Mouse (Mus musculus) neural tube, embryonic 15.5 days (tissue): ENCODE measurements around the gene Cav1. TPM values are rescaled to one million over a fixed set of nuclear protein-coding genes. Genes with fewer than 3 reads are reported as not detected.

Source experiments
- ATAC-seq: fragments of 200-750 bp; cut with Nextera tagmentation; 2 replicates; pipeline ENCODE4 v1.8.0; 2017; ENCODE audit warnings: mild to moderate bottlenecking, moderate TSS enrichment, moderate library complexity; ENCODE audit not compliant: low FRiP score
- H3K27ac ChIP-seq: fragments of 300-500 bp; sonication (generic); replicated peaks from 2 replicates; pipeline ENCODE4 v1.5.1; 2015; ENCODE audit warnings: mild to moderate bottlenecking, inconsistent platforms
- H3K27me3 ChIP-seq: fragments of 300-500 bp; sonication (generic); replicated peaks from 2 replicates; pipeline ENCODE4 v1.6.1; 2015; ENCODE audit warnings: inconsistent platforms
- H3K36me3 ChIP-seq: fragments of 300-500 bp; sonication (generic); 2 replicates; pipeline ENCODE4 v1.6.1; 2015; ENCODE audit warnings: inconsistent platforms
- H3K4me1 ChIP-seq: fragments of 300-500 bp; sonication (generic); 2 replicates; pipeline ENCODE4 v1.6.1; 2015; ENCODE audit warnings: inconsistent platforms
- H3K4me2 ChIP-seq: fragments of 300-500 bp; sonication (generic); 2 replicates; pipeline ENCODE4 v1.6.1; 2015; ENCODE audit warnings: inconsistent platforms, mild to moderate bottlenecking, moderate library complexity
- H3K4me3 ChIP-seq: fragments of 300-500 bp; sonication (generic); replicated peaks from 2 replicates; pipeline ENCODE4 v1.5.1; 2015; ENCODE audit warnings: mild to moderate bottlenecking, inconsistent platforms
- H3K9ac ChIP-seq: fragments of 300-500 bp; sonication (generic); replicated peaks from 2 replicates; pipeline ENCODE4 v1.6.1; 2015; ENCODE audit warnings: mild to moderate bottlenecking, inconsistent platforms
- H3K9me3 ChIP-seq: fragments of 300-500 bp; sonication (generic); replicated peaks from 2 replicates; pipeline ENCODE4 v1.6.1; 2016; ENCODE audit warnings: inconsistent platforms
- WGBS: fragments of 180-500 bp; shearing (Covaris S2); methylation state at CpG from one replicate; pipeline ENCODE4 v1.1.7; 2015; ENCODE audit warnings: mixed read lengths; 5-methylcytosine and 5-hydroxymethylcytosine counted together
- polyA plus RNA-seq: library from polyadenylated mRNA; unstranded; fragments of >200 nt; fragmentation: Nextera tagmentation; extraction: Ambion mirVana; gene quantifications from 2 replicates; pipeline ENCODE4 v1.2.1, GENCODE M21; 2015

Gene Cav1
- 39.2 and 72.5 TPM in 2 replicates for polyA plus RNA-seq

- Histone ChIP-seq H3K4me1 (peaks cover 25% of the 10 kb centered on the region), H3K27ac (peak within 1 kb of the TSS; percentile 51; the same call in 1 of the 2 replicates), H3K36me3 (no peaks in the 10 kb centered on the region), H3K4me3 (peak within 1 kb of the TSS; percentile 47), H3K27me3 (peaks cover 16% of the 10 kb centered on the region), H3K9ac (peak within 1 kb of the TSS; percentile 55), H3K4me2 (peak within 1 kb of the TSS; percentile 95), H3K9me3 (no peaks in the 10 kb centered on the region)
- ATAC-seq: peak; percentile 79
- WGBS: under 1% methylated on average over 26 of the region's 26 CpGs
Measured at GRCm38 (mm10) chr6:17305954-17306601, at the start of gene Cav1. Gene Cav1 (plus strand): TSS chr6:17306335.

DNA sequence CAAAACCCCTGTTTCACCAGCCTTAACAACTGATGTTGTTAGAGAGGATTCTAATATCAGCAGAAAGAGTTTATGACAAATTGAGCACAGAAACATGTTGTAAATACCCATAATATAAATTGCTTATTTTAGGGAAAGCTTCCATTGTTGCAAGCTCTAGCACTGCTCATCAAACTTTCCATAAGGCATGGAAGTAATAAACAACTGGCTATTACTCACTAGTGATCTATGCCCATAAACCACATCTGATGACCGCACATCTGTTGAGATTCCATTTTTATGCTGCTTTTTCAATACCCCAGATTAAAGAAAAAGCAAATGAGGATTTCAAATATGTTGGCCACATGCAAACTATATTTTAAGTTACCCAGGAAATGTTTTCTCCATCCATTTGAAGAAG lies 48.0 kb upstream of the Cav1 start:
- no peaks in the 10 kb centered on the region for H3K27me3 ChIP-seq
- no peak overlapping the region for H3K27ac ChIP-seq
- WGBS: 87% methylated on average over 1 of the region's 1 CpGs
- H3K4me3 ChIP-seq: no peak overlapping the region
- H3K9me3 ChIP-seq: no peaks in the 10 kb centered on the region
- ATAC-seq: no peak
- H3K4me1 ChIP-seq: no peaks in the 10 kb centered on the region
- H3K36me3 ChIP-seq: no peaks in the 10 kb centered on the region
- H3K4me2 ChIP-seq: no peak overlapping the region
- H3K9ac ChIP-seq: no peak overlapping the region

GRCm38 (mm10) chr6:17258911-17259310 lies 47.2 kb upstream of the Cav1 start:
- Histone ChIP-seq H3K27me3 (no peaks in the 10 kb centered on the region), H3K4me2 (no peak overlapping the region), H3K9me3 (no peaks in the 10 kb centered on the region), H3K36me3 (no peaks in the 10 kb centered on the region), H3K27ac (no peak overlapping the region), H3K9ac (no peak overlapping the region), H3K4me1 (no peaks in the 10 kb centered on the region), H3K4me3 (no peak overlapping the region)
- ATAC-seq: no peak
- whole genome bisulfite sequencing: 100% methylated on average over 1 of the region's 1 CpGs

GRCm38 (mm10) chr6:17262786-17263185 lies 43.3 kb upstream of the Cav1 start:
- no peaks in the 10 kb centered on the region for H3K4me1 ChIP-seq
- H3K9me3 ChIP-seq: no peaks in the 10 kb centered on the region
- WGBS: 52% methylated on average over 2 of the region's 2 CpGs
- no peak overlapping the region for H3K4me2 ChIP-seq
- no peaks in the 10 kb centered on the region for H3K27me3 ChIP-seq
- no peak overlapping the region for H3K4me3 ChIP-seq
- ATAC-seq: no peak
- H3K27ac ChIP-seq: no peak overlapping the region
- H3K9ac ChIP-seq: no peak overlapping the region
- H3K36me3 ChIP-seq: no peaks in the 10 kb centered on the region

DNA sequence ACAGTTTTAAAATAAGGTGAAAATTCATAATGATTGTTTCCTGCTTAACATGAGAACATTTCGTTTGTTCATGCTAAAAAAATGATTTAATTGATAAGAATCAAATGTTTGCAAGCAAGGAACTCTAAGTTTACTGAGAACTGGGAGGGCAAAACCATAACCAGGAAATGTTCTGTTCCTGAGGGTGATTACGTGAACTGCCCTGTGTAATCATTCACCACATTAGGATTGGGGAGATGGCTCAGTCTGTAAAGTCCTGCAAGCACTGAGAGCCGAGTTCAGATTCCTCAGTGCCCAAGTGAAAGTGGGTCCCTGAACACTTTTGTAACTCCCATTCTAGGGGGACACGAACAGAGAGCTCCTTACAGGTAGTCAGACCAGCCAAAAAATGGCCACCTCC lies 41.1 kb upstream of the Cav1 start:
- no peaks in the 10 kb centered on the region for H3K9me3 ChIP-seq
- H3K27ac ChIP-seq: no peak overlapping the region
- no peak overlapping the region for H3K9ac ChIP-seq
- ATAC-seq: no peak
- H3K4me3 ChIP-seq: no peak overlapping the region
- 81% methylated on average over 4 of the region's 4 CpGs for WGBS
- no peaks in the 10 kb centered on the region for H3K27me3 ChIP-seq
- H3K4me1 ChIP-seq: no peaks in the 10 kb centered on the region
- no peak overlapping the region for H3K4me2 ChIP-seq
- H3K36me3 ChIP-seq: no peaks in the 10 kb centered on the region

DNA sequence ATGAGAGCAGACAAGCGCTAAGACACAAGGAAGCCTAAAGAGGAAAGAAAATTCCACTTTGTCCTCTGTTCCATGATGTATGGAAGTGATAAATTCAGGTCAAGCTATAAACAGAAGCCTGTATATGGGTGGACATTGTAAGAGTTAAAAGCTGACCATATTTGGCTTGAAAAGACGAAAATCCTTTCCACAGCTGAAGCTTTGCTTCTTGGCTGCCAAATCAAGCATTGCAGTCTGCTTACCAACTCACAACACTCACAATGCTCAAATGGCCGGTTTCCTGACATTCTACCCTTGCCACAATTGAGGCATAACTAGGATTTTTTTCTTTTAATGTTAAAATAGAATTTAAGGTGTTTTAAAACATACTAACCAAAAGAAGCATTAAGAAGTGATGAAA lies 39.7 kb upstream of the Cav1 start:
- H3K27ac ChIP-seq: no peak overlapping the region
- H3K9me3 ChIP-seq: no peaks in the 10 kb centered on the region
- no peak overlapping the region for H3K4me2 ChIP-seq
- no peaks in the 10 kb centered on the region for H3K27me3 ChIP-seq
- H3K4me1 ChIP-seq: no peaks in the 10 kb centered on the region
- no peak overlapping the region for H3K4me3 ChIP-seq
- no peak overlapping the region for H3K9ac ChIP-seq
- no peaks in the 10 kb centered on the region for H3K36me3 ChIP-seq
- WGBS: 78% methylated on average over 3 of the region's 3 CpGs
- no peak for ATAC-seq

- Histone ChIP-seq H3K4me2 (no peak overlapping the region), H3K27me3 (peaks cover 3% of the 10 kb centered on the region; the same call in 1 of the 2 replicates), H3K9ac (no peak overlapping the region), H3K4me3 (no peak overlapping the region), H3K9me3 (no peaks in the 10 kb centered on the region), H3K4me1 (peaks cover 16% of the 10 kb centered on the region), H3K36me3 (no peaks in the 10 kb centered on the region), H3K27ac (no peak overlapping the region)
- WGBS: 94% methylated on average over 3 of the region's 3 CpGs
- ATAC-seq: no peak
Measured at GRCm38 (mm10) chr6:17278366-17278765, 27.8 kb upstream of the Cav1 start.

DNA sequence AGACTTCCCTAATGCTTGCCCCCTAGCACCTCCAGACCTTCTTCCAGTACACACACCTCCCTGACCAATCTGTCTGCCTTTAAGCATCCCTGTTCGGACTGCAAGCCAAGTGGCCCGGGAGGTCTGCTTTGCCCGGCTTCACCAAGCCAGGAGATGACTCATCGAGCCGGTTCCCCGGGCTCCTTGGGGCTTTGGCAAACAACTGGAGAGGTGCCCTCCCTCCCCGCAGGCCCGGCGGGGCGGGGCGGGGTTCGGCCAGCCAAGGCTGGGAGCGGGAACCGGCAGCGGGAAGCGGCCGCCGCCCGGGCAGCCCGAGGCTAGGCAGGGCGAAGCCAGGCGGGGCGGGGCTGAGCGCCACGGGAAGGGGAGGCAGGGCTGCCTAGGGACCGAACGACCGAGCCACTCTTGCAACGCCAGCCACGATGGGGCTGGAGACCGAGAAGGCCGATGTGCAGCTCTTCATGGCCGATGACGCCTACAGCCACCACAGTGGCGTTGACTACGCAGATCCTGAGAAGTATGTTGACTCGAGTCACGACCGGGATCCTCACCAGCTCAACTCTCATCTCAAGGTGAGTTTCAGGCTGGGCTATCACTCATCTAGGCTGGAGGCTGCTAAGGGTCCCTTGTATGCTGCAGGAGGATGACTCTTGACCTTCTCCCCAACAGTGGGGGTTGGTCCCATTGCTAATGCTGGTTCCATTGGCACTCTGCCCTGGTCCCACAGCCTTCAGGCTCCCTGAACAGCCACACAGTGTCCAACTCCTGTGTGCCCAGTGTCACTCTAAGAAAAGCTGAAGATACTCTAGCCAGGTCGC lies 25.0 kb upstream of the Cav1 start, which contains the start of gene Cav2:
Gene Cav2 (plus strand): TSS at position 247 of the 818 bp plus-strand sequence.
- peak within 1 kb of the TSS; percentile 98 for H3K4me2 ChIP-seq
- H3K9me3 ChIP-seq: no peaks in the 10 kb centered on the region
- peaks cover 3% of the 10 kb centered on the region; the same call in 1 of the 2 replicates for H3K27me3 ChIP-seq
- peak within 1 kb of the TSS; percentile 60 for H3K4me3 ChIP-seq
- H3K9ac ChIP-seq: peak within 1 kb of the TSS; percentile 64
- H3K27ac ChIP-seq: peak within 1 kb of the TSS; percentile 61
- H3K4me1 ChIP-seq: peaks cover 16% of the 10 kb centered on the region
- ATAC-seq: peak; percentile 92
- no peaks in the 10 kb centered on the region for H3K36me3 ChIP-seq
- 1% methylated on average over 40 of the region's 40 CpGs for WGBS

DNA sequence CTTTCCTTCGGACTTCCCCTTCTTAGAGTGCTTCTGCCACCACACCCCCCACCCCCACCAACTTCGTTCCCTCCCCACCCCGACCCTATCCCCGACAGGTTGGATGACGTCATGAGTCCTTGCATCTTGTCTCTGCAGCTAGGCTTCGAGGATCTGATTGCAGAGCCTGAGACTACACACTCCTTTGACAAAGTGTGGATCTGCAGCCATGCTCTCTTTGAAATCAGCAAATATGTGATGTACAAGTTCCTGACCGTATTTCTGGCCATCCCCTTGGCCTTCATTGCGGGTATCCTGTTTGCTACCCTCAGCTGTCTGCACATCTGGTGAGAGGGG lies 24.4 kb upstream of the Cav1 start:
- ATAC-seq: 0 out of 2 replicates have a peak, but pooled peaks have one; percentile 46
- H3K4me1 ChIP-seq: peaks cover 16% of the 10 kb centered on the region
- no peaks in the 10 kb centered on the region for H3K9me3 ChIP-seq
- no peaks in the 10 kb centered on the region for H3K36me3 ChIP-seq
- H3K9ac ChIP-seq: 0 out of 2 replicates have a peak overlapping the region, but pooled peaks have one; percentile 64
- H3K27me3 ChIP-seq: peaks cover 3% of the 10 kb centered on the region; the same call in 1 of the 2 replicates
- WGBS: 27% methylated on average over 8 of the region's 8 CpGs
- peak overlapping the region; percentile 61 for H3K27ac ChIP-seq
- H3K4me2 ChIP-seq: peak overlapping the region; percentile 98
- H3K4me3 ChIP-seq: peak overlapping the region; percentile 60

DNA sequence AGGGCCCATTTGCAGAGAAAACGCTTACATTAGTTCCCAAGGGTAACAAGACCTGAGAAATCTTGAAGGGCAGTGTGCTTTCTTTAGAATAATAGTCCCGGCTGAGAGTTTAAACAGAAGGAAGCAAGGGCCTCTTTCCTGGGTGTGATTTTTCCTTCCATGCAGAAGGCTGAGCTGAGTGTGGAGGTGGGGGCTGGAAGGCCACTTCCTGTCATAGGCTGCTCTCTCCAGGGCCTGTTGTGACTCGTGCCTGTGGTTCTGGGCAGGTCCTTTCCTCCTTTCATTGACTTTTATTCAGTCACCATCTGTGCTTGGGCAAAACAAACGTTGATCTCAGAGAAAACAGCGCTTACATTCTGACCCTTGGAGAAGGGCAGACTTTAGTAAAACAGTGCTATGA lies 24.0 kb upstream of the Cav1 start:
- Histone ChIP-seq H3K9me3 (no peaks in the 10 kb centered on the region), H3K4me1 (peaks cover 16% of the 10 kb centered on the region), H3K4me3 (no peak overlapping the region), H3K4me2 (peak overlapping the region; percentile 98), H3K27me3 (peaks cover 3% of the 10 kb centered on the region; the same call in 1 of the 2 replicates), H3K27ac (peak overlapping the region; percentile 38; the same call in 1 of the 2 replicates), H3K9ac (no peak overlapping the region), H3K36me3 (no peaks in the 10 kb centered on the region)
- no peak for ATAC-seq
- WGBS: 45% methylated on average over 5 of the region's 5 CpGs

DNA sequence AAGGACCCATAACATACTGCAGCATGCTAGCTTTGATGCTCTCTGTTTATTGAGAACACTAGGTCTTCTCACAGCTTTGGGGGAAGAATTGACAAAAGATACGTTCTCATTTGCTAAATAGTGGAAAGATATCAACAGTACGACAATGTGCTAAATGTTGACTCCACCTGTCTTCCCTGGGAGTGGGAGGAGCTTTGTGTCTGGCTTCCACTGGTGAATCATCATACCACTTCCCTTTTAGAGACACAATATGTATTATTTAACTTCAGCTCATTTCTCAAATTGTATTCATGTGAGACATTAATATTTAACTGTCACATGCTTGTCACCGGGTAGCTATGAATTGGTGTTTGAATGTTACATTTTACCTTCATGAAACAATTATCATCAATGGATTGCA lies 22.3 kb upstream of the Cav1 start:
- no peak for ATAC-seq
- Histone ChIP-seq H3K4me2 (no peak overlapping the region), H3K27me3 (peaks cover 3% of the 10 kb centered on the region; the same call in 1 of the 2 replicates), H3K4me1 (peaks cover 16% of the 10 kb centered on the region), H3K27ac (no peak overlapping the region), H3K36me3 (no peaks in the 10 kb centered on the region), H3K9ac (no peak overlapping the region), H3K4me3 (no peak overlapping the region), H3K9me3 (no peaks in the 10 kb centered on the region)
- 89% methylated on average over 3 of the region's 3 CpGs for WGBS

- no peak overlapping the region for H3K4me3 ChIP-seq
- no peaks in the 10 kb centered on the region for H3K36me3 ChIP-seq
- no peak overlapping the region for H3K9ac ChIP-seq
- ATAC-seq: no peak
- no peak overlapping the region for H3K4me2 ChIP-seq
- WGBS: 83% methylated on average over 4 of the region's 4 CpGs
- no peaks in the 10 kb centered on the region for H3K9me3 ChIP-seq
- 0 out of 2 replicates have a peak, but pooled peaks cover 3% of the 10 kb centered on the region for H3K27me3 ChIP-seq
- no peak overlapping the region for H3K27ac ChIP-seq
- peaks cover 10% of the 10 kb centered on the region; the same call in 1 of the 2 replicates for H3K4me1 ChIP-seq
Measured at GRCm38 (mm10) chr6:17286381-17286780, 19.8 kb upstream of the Cav1 start.
